Mouse (Mus musculus): ENCODE measurements at regions not wholly inside any gene's neighbourhood (a gene's known extent, or its start where the extent isn't known, plus 50 kb on each side); places are given as distances from the start of the nearest gene placed in this dataset.
A peak's percentile ranks its signal among the peaks of the same experiment; 100 is the strongest.

DNA sequence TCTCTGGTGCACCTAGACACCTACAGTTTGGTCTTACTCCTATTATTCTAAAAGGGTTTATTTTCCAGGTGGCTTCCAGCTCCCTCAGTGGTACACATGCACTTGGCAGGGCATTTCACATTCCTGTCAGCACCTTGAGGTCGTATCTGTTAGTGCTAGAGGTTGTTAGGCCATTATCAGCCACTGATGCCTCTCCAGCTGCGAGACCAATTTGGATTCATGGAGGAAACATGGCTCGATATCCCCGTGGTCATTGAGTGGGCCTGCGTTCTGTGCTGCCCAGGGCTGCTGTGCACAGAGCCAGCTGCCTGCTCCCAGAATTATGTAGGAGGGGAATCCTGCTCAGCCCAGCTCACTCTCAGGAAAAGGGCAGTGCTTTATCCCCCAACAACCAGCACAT is 60.1 kb upstream of the Irx1 start:
- no peak for DNase-seq (ENCODE audit: low spot score)

DNA sequence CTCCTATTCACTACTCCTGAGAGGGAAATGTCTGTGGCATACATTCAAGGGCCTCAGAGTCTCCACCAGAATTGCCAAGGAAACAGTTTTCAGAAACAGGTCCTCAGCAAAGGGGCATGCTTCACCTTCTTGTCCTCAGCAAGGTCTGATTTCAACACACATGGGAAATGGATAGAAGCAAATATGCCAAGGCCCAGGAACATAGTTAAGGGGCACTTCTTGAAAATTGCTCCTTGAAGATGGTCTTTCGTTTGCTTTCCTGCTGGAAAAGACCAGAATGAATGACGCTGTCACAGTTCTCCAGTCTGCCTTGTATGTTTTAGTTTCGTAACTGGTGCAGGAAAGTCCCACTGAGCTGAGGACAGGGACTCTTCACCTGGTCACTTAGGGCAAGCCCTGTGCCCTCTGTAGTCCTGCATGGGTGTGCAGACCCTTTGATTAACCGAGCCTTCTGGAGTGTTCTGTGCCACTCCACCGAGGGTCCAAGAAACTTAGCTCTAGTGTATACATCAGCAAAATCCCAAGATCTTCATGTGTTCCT is 80.5 kb upstream of the Irx1 start:
- DNase-seq (ENCODE audit: low spot score) = no peak

DNA sequence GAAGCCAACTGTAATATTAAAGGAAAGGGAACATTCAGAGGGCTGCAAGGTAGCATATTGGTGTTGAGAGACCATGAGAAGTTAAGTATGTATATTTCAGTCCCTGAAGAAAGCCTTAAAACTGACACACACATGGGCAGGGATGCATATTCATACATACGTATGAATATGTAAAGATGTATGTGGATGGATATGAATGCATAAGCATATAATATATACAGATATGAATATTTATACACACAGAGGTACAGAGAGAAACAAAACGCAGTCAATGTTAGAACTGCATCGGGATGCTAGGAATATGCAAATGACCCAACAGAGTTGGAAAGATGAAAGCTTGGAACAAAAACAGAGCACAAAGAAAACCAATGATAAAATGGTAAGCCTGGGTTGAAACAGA is 92.9 kb upstream of the Irx1 start:
- DNase-seq (ENCODE audit: low spot score) = no peak

GRCm38 (mm10) chr13:72061659-72062058 is 98.1 kb upstream of the Irx1 start:
- no peak for DNase-seq (ENCODE audit: low spot score)

DNA sequence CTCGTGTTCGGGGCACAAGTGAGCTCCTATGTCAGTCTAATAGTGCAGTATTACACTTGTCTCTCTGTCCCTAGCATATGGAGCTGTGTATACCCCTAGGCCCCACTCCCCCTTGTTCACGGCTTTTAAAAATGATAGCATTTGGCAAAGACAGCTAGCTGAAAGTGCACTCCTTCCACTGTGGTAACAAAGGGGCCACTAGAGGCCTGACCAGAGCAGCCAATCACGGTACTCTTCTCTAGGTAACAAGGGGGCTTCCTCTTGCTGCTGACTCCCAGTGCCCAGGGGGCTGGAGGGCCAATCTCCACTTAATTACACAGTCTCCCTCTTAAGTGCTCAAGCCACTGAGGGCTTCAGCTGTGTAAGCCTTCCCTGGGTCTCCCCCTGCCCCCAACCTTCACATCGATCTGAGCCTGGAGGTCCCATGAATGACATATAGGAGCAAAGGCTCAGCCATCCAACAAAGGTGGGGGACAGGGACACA is 99.8 kb upstream of the Irx1 start:
- DNase-seq (ENCODE audit: low spot score) = no peak

GRCm38 (mm10) chr13:72096585-72096984 is 133.1 kb upstream of the Irx1 start:
- DNase-seq (ENCODE audit: low spot score) = no peak

- DNase-seq (ENCODE audit: low spot score) = no peak
These were observed 133.7 kb upstream of the Irx1 start for GRCm38 (mm10) chr13:72097268-72097667.

DNA sequence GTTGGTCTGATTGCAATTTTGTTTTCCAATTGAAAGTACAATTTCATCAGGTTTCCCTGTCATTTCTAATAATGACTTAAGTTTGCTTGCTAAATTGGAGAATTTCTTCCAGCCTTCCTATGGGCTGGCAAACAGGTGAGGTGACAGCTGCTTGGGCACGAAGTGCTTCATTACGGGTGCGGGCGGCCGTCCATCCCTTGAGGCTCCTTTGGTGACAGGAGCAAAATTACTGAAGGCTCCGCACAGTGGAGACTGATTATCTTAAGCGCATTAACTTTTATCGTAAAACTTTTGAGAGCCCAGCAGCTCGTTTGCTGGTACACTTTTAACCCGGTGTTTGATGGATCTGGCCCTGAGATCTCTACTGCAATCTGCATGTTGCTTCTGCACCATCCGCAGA is 134.3 kb upstream of the Irx1 start:
- no peak for DNase-seq (ENCODE audit: low spot score)

DNA sequence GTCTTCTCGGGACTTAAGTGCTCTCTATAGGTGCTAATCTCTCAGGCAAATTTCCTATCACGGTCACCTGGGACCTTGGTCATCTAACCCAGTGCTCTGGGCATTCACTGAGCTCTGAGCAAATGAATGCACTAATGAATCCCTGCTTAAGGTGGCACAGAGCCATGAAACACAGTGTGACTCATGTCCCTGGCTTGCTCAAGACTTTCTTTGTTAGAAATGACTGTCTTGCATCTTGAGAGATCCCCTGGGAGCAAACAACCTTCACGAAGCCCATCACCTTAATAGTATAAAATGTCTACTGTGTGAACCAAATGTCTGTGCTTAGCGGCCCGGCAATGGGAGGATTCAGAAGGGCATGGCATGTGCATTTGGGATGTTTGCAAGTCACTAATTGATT is 137.2 kb upstream of the Irx1 start:
- no peak for DNase-seq (ENCODE audit: low spot score)

DNA sequence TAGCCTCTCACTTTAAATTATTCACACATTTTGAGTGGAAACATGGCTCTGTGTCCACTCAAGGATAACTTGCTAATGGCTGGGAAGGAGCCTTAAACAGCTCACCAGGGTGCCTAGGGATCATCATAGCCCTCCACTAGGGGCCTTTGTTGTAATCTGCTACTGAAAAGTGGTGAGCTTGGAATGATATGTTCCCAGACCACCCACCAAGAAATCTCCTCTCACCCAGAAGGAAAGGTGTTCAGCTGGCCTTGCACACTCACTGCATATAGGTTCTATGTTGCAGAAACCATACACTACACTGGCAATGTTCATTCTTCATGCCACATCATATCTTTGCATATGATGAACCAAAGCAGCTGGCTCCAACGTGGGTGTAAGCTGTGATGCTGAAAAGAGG is 145.1 kb upstream of the Irx1 start:
- DNase-seq (ENCODE audit: low spot score) = no peak

DNA sequence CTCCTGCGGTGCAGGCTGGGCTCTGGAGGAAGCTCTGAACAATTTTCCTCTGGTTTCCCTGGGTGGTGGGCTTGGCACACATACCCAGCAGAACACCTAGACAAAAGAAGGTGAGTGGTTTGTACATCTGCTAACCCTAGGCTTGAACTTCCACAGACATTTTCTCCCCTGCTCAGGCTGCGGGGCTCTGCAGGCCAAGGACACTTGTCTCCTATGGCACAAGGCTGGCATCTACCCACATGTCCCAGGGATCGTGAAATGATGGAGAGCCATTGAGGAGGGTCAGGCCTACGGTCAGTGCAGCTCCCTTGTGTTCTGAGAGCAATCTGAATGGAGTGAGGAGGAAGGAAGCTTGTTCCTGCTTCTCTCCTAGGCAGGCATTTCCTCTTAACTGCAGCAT is 150.4 kb upstream of the Irx1 start:
- no peak for DNase-seq (ENCODE audit: low spot score)

- no peak for DNase-seq (ENCODE audit: low spot score)
These were observed 151.5 kb upstream of the Irx1 start for GRCm38 (mm10) chr13:72114776-72115663.

- DNase-seq (ENCODE audit: low spot score) = no peak
These were observed 156.9 kb upstream of the Irx1 start for GRCm38 (mm10) chr13:72120467-72120866.

- no peak for DNase-seq (ENCODE audit: low spot score)
These were observed 157.5 kb upstream of the Irx1 start for GRCm38 (mm10) chr13:72120911-72121553.

DNA sequence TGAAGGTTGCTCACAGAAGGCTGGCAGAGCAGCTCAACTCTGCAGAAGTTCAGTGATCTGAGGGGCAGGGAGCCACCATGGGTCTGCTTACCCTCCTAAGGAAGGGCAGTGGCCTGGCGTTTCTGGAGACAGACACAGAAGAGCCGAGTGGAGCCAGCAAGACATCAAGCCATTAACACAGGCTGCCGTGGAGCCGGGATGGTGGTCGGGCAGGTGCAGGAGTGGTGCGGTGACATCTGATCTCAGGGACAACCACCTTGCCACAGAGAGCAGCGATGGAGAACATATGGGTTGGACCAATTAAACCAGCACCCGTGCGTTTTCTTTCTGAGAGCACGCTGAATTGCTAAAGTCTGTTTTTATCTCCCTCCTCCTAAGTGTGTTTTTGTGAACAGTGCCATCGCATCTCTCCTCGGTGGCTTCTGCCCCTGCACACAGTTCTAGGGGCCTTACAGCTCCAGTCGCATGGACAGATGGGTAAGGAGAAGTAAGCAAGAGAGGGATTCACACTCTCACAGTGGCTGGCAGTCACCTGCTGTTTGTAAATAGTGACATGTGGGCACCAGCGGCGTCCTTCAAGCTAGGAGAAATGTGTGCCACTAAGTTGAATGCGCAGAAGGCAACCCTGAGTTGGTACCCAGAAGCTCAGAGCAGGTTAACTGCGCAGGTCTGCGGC is 158.2 kb upstream of the Irx1 start:
- no peak for DNase-seq (ENCODE audit: low spot score)

- no peak for DNase-seq (ENCODE audit: low spot score)
These were observed 158.7 kb upstream of the Irx1 start for GRCm38 (mm10) chr13:72122230-72122627.

DNA sequence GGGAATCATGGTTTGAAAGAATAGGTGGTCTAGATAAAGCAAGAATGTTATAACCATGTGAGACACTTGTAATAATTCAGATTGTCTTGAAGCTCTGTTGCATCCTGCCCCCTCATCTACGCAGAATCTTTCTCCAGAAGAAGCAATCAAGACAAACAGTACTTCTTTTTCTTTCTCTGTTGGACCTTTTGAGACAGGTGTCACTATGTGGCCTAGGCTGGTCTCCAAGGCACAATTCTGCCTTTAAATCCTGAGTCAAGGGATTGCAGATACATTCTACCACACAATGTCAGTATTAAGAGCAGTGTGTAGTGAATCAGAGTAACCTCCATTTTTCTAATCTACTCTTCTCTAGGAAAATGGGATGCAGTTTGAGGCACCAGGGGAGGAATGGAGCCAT is 164.8 kb upstream of the Irx1 start:
- no peak for DNase-seq (ENCODE audit: low spot score)

DNA sequence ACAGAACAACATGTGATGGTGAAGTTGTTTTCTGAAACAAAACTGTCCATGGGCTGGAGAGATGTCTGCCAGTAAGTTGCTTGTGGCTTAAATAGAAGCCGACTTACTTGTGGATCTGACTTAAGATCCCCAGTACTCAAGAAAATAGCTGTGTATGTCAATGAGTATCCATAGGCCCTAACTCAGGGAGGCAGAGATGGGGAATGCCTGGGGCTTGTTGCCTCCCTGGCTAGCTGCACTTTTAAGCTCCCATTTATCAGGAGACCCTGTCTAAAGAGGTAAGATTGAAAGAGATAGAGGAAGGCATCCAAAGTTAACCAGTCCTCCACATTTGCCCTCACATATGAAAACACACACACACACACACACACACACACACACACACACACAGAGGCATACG is 167.8 kb upstream of the Irx1 start:
- no peak for DNase-seq (ENCODE audit: low spot score)

- no peak for DNase-seq (ENCODE audit: low spot score)
These were observed 170.7 kb upstream of the Irx1 start for GRCm38 (mm10) chr13:72134101-72134768.

DNA sequence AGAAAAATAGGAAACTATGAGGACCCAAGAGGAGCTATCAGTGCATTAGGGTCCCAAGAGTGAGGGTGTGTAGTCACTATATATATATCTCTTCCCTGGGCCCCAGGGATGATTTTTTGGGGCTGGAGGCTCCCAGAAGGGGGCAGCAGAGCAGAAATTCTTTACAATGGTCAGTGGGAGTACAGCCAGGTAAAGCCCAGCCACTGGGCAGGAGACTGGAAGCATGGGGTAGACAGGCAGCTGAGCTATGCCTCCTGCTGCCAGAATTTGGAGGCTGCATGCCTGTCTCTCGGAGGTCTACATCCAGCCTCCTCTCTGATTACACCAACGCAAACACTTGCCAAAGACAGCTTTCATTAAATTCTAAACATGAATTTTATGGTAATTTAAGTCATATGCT is 202.7 kb upstream of the Irx1 start:
- no peak for DNase-seq (ENCODE audit: low spot score)

DNA sequence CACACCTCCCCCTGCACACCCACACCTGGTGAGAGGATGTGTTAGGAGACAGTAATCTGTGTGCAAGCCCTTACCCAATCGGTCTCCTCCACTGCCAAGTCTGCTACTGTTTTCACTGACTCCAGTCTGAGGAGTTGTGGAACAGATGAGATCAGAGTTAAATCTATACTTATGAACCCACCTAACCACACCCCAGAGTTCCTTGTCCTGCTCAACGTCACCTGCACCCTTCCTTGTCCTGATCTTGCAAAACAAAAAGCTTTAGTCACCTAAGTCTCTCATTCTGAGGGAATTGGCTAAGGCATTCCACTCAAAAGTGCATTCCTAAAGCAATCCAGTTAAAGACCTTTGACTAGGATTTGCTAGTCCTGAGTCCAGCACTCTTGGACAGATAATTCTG is 203.9 kb upstream of the Irx1 start:
- DNase-seq (ENCODE audit: low spot score) = no peak

GRCm38 (mm10) chr13:72183636-72184035 is 220.1 kb upstream of the Irx1 start:
- peak; percentile 0 for DNase-seq (ENCODE audit: low spot score)

Measured in urinary bladder, postnatal 14 days (tissue).